Mouse (Mus musculus) layer of hippocampus, adult 18-20 months (tissue): Measurements from ENCODE around the gene B4gat1. TPM values are rescaled to one million over a fixed set of nuclear protein-coding genes. Genes with fewer than 3 reads are reported as not detected.
"Not testable (repeated sequence)": the region's sequence is repeated elsewhere in the genome, so short reads cannot be mapped to it uniquely, and the experiment has no call there.

ENCODE experiments used
- DNase-seq, 2 experiments: peaks; one replicate each; pipeline ENCODE4 v3.0.0; 2022; ENCODE audit warnings: low spot score in 2 of 2
- total RNA-seq, 2 experiments: library from RNA; stranded (reverse); gene quantifications; 2 replicates each; pipeline ENCODE4 v1.2.3; 2021

B4gat1 gene
- total RNA-seq, 2 experiments from 2014 or later: 114 to 120 TPM

GRCm38 (mm10) chr19:5083961-5084833, 45.6 kb downstream of the B4gat1 start:
- DNase-seq: peak in 1 of 2 experiments; percentile 25

- no peak for DNase-seq
Measured at GRCm38 (mm10) chr19:5084834-5085144, 46.2 kb downstream of the B4gat1 start.

GRCm38 (mm10) chr19:5085145-5085863, 46.7 kb downstream of the B4gat1 start, which contains the start of gene Tmem151a:
Gene Tmem151a (minus strand): TSS chr19:5085531.
- peak in 1 of 2 experiments; percentile 65 for DNase-seq

GRCm38 (mm10) chr19:5086533-5086932, 47.9 kb downstream of the B4gat1 start:
- DNase-seq: not testable (repeated sequence)

- DNase-seq: peak; percentile 96 to 99
Measured at GRCm38 (mm10) chr19:5087884-5088728, 49.5 kb downstream of the B4gat1 start, which contains the start of gene Yif1a. Gene Yif1a (plus strand): TSS chr19:5088538.

GRCm38 (mm10) chr19:5089324-5089723, 50.7 kb downstream of the B4gat1 start:
- no peak for DNase-seq

Other genes with a start within 250 kb of the B4gat1 start
- 10 to 100 TPM; 97.8 to 99.1 TPM for gene Rbm4, start 244.9 kb upstream of the B4gat1 start, total RNA-seq
- gene Gm21992, start 227.2 kb upstream of the B4gat1 start, total RNA-seq: 10 to 100 TPM; 24.5 to 31.9 TPM
- 10 to 100 TPM; 47.7 to 53.1 TPM for gene Rbm14, start 227.2 kb upstream of the B4gat1 start, total RNA-seq
- gene Ccs, start 199.5 kb upstream of the B4gat1 start, total RNA-seq: 10 to 100 TPM; 33.2 to 35.4 TPM
- gene Ccdc87, start 199.5 kb upstream of the B4gat1 start, total RNA-seq: 1 to 10 TPM; 2.0 to 2.2 TPM
- gene Ctsf, start 183.7 kb upstream of the B4gat1 start, total RNA-seq: 100 to 1,000 TPM; 104 to 111 TPM
- under 1 TPM; 0.89 to 0.96 TPM for gene Actn3, start 160.9 kb upstream of the B4gat1 start, total RNA-seq
- 10 to 100 TPM; 22.4 to 24.3 TPM for gene Zdhhc24, start 160.2 kb upstream of the B4gat1 start, total RNA-seq
- gene Bbs1, start 132.2 kb upstream of the B4gat1 start, total RNA-seq: 10 to 100 TPM; 36.8 to 40.0 TPM
- gene Dpp3, start 110.5 kb upstream of the B4gat1 start, total RNA-seq: 10 to 100 TPM; 37.2 to 39.0 TPM
- gene Peli3, start 95.7 kb upstream of the B4gat1 start, total RNA-seq: 10 to 100 TPM; 26.2 to 31.3 TPM
- gene Mrpl11, start 76.7 kb upstream of the B4gat1 start, total RNA-seq: 10 to 100 TPM; 60.7 to 62.1 TPM
- gene Npas4, start 48.5 kb upstream of the B4gat1 start, total RNA-seq: 10 to 100 TPM; 12.4 to 15.1 TPM
- 10 to 100 TPM; 16.0 to 17.5 TPM for gene Slc29a2, start 15.0 kb upstream of the B4gat1 start, total RNA-seq
- 1 to 10 TPM; 6.2 to 6.7 TPM for gene AC124502.3, start 65 bp downstream of the B4gat1 start, total RNA-seq
- gene Brms1, start 2.5 kb downstream of the B4gat1 start, total RNA-seq: 10 to 100 TPM; 22.4 to 23.2 TPM
- 100 to 1,000 TPM; 106 to 107 TPM for gene Rin1, start 11.7 kb downstream of the B4gat1 start, total RNA-seq
- 1 to 10 TPM; 1.7 to 1.8 TPM for gene Cd248, start 29.3 kb downstream of the B4gat1 start, total RNA-seq
- gene Tmem151a, start 46.7 kb downstream of the B4gat1 start, total RNA-seq: 100 to 1,000 TPM; 124 to 128 TPM
- 10 to 100 TPM; 21.6 to 24.0 TPM for gene Yif1a, start 49.7 kb downstream of the B4gat1 start, total RNA-seq
- gene Cnih2, start 59.7 kb downstream of the B4gat1 start, total RNA-seq: 100 to 1,000 TPM; 595 to 617 TPM
- gene Rab1b, start 68.2 kb downstream of the B4gat1 start, total RNA-seq: 100 to 1,000 TPM; 160 to 170 TPM
- 100 to 1,000 TPM; 230 to 231 TPM for gene Klc2, start 79.7 kb downstream of the B4gat1 start, total RNA-seq
- gene Pacs1, start 234.3 kb downstream of the B4gat1 start, total RNA-seq: 10 to 100 TPM; 52.1 to 52.5 TPM